Mouse (Mus musculus): ENCODE measurements at regions not wholly inside any gene's neighbourhood (a gene's known extent, or its start where the extent isn't known, plus 50 kb on each side); places are given as distances from the start of the nearest gene placed in this dataset.

DNA sequence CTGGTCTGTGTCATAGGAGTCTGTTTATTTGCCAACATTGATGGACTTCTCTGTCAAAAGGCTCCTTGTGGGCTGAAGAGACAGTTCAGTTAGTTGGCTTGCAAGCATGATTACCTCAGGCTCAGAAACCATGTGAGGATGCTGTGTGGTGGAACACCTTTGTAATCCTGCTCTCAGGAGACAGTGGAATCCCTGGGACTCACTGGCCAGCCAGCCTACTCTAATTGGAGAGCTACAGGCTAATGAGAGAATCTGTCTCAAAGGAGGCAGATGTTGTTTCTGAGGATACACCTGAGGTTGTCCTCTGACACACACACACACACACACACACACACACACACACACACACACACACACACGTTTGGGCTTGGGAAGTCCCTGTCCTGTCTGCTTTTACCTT, 51.1 kb upstream of the Atp1b1 start:
- DNase-seq, result no peak
- 46% methylated on average over 1 of the region's 1 CpGs for WGBS

DNA sequence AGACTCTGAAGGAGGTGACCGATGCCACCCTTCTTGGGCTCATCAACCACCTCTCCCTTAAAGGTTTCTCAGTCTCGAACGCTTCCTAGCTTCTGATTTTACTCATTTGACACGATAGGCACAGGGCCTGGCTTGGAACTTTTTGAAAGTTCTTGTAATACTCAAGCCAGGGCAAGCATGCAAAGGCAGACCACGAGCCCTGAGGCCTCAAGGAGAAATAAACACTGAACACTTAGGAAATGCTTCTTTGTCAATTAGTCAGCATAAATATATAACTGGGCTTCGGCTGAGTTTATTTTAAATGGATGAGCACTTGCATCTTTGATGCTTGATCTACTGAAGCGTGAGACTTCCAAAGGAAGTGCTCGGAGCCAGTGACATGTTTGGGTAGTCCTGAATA, 50.4 kb upstream of the Atp1b1 start:
- H3K36me3 ChIP-seq (ENCODE audit: insufficient read depth), result no peaks in the 10 kb centered on the region
- no peak overlapping the region for H3K4me3 ChIP-seq (ENCODE audit: low read depth, low read length)
- TF ChIP-seq CTCF (IDR thresholded peaks at IDR 0.05; ENCODE audit: low read depth), result no peak
- no peaks in the 10 kb centered on the region for H3K4me1 ChIP-seq (ENCODE audit: insufficient read depth)
- H3K9me3 ChIP-seq (ENCODE audit: low read depth, low read length), result no peaks in the 10 kb centered on the region
- 69% methylated on average over 8 of the region's 8 CpGs for WGBS
- DNase-seq (no peak), ATAC-seq (ENCODE audit: insufficient read depth) (no peak)
- H3K27ac ChIP-seq (ENCODE audit: low read depth), result no peak overlapping the region
- no peak overlapping the region for H3K9ac ChIP-seq
- no peaks in the 10 kb centered on the region for H3K27me3 ChIP-seq (ENCODE audit: insufficient read depth, low read length)
- no peak overlapping the region for H3K4me2 ChIP-seq

More for the DNA sequence above, 51.1 kb upstream of the Atp1b1 start:
- H3K9me3 ChIP-seq (ENCODE audit: low read depth, low read length), result no peaks in the 10 kb centered on the region
- H3K36me3 ChIP-seq (ENCODE audit: insufficient read depth), result no peaks in the 10 kb centered on the region
- H3K4me3 ChIP-seq (ENCODE audit: low read depth, low read length), result no peak overlapping the region
- no peaks in the 10 kb centered on the region for H3K4me1 ChIP-seq (ENCODE audit: insufficient read depth)
- ATAC-seq (ENCODE audit: insufficient read depth), result no peak
- no peak overlapping the region for H3K27ac ChIP-seq (ENCODE audit: low read depth)
- TF ChIP-seq CTCF (IDR thresholded peaks at IDR 0.05; ENCODE audit: low read depth), result no peak
- no peak overlapping the region for H3K4me2 ChIP-seq
- no peaks in the 10 kb centered on the region for H3K27me3 ChIP-seq (ENCODE audit: insufficient read depth, low read length)
- no peak overlapping the region for H3K9ac ChIP-seq

DNA sequence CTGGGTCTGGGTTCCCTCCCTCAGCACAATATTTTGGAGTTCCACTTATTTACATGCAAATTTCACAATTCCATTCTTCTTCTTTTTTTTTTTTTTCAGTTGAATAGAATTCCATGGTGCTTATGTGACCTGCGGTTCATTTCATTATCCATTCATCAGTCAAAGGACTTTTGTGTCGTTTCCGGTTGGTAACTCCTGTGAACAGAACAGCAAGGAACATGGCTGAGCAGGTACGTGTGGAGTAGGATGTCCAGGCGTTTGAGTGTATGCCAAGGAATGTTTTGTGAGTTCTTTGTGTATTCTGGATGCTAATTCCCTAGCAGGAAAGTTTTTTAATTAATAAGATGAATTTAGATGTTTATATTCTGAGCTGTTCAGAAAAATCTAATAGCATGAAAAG, 50.0 kb upstream of the Atp1b1 start:
- H3K9me3 ChIP-seq (ENCODE audit: low read depth, low read length), result no peaks in the 10 kb centered on the region
- TF ChIP-seq CTCF (IDR thresholded peaks at IDR 0.05; ENCODE audit: low read depth), result no peak
- H3K27ac ChIP-seq (ENCODE audit: low read depth), result no peak overlapping the region
- no peak overlapping the region for H3K4me2 ChIP-seq
- no peak overlapping the region for H3K4me3 ChIP-seq (ENCODE audit: low read depth, low read length)
- DNase-seq, result no peak
- no peaks in the 10 kb centered on the region for H3K36me3 ChIP-seq (ENCODE audit: insufficient read depth)
- no peak for ATAC-seq (ENCODE audit: insufficient read depth)
- H3K4me1 ChIP-seq (ENCODE audit: insufficient read depth), result no peaks in the 10 kb centered on the region
- no peaks in the 10 kb centered on the region for H3K27me3 ChIP-seq (ENCODE audit: insufficient read depth, low read length)
- WGBS, result 75% methylated on average over 5 of the region's 5 CpGs
- no peak overlapping the region for H3K9ac ChIP-seq
